Mouse (Mus musculus) urinary bladder, adult 18-20 months (tissue): ENCODE data around the gene Rab3gap1.

Source experiments
- DNase-seq, 2 experiments: peaks; one replicate each; pipeline ENCODE4 v3.0.0; 2022; ENCODE audit warnings: low spot score in 2 of 2, mixed read lengths in 2 of 2

The Rab3gap1 gene

GRCm38 (mm10) chr1:127982268-127982667, 113.7 kb downstream of the Rab3gap1 start:
- DNase-seq: no peak

- no peak for DNase-seq
Observed at GRCm38 (mm10) chr1:127983274-127983993, 114.9 kb downstream of the Rab3gap1 start.

- DNase-seq: no peak
Observed at GRCm38 (mm10) chr1:127985391-127985790, 116.8 kb downstream of the Rab3gap1 start.

GRCm38 (mm10) chr1:127988246-127988645, 119.7 kb downstream of the Rab3gap1 start:
- no peak for DNase-seq

GRCm38 (mm10) chr1:127989387-127989786, 120.8 kb downstream of the Rab3gap1 start:
- no peak for DNase-seq

- no peak for DNase-seq
Observed at GRCm38 (mm10) chr1:127989876-127990731, 121.5 kb downstream of the Rab3gap1 start.
